Mouse (Mus musculus) stomach, embryonic 15.5 days (tissue): ENCODE results near the gene Ankrd61. TPM values are rescaled to one million over a fixed set of nuclear protein-coding genes. Genes with fewer than 3 reads are reported as not detected.
A peak's percentile ranks its signal among the peaks of the same experiment; 100 is the strongest.

ENCODE experiments used
- ATAC-seq: fragments of 200-750 bp; cut with Nextera tagmentation; 2 replicates; pipeline ENCODE4 v1.8.0; 2017; ENCODE audit warnings: low read depth, moderate number of reproducible peaks, moderate TSS enrichment; ENCODE audit not compliant: insufficient read depth, low FRiP score
- H3K27ac ChIP-seq: fragments of 300-500 bp; sonication (generic); 2 replicates; pipeline ENCODE4 v1.5.1; 2015; ENCODE audit warnings: mild to moderate bottlenecking, inconsistent platforms
- H3K27me3 ChIP-seq: fragments of 300-500 bp; sonication (generic); replicated peaks from 2 replicates; pipeline ENCODE4 v1.6.1; 2015; ENCODE audit warnings: inconsistent platforms
- H3K36me3 ChIP-seq: fragments of 300-500 bp; sonication (generic); 2 replicates; pipeline ENCODE4 v1.6.1; 2015; ENCODE audit warnings: inconsistent platforms
- H3K4me1 ChIP-seq: fragments of 300-500 bp; sonication (generic); 2 replicates; pipeline ENCODE4 v1.6.1; 2015; ENCODE audit warnings: inconsistent platforms
- H3K4me2 ChIP-seq: fragments of 300-500 bp; sonication (generic); 2 replicates; pipeline ENCODE4 v1.6.1; 2015; ENCODE audit warnings: mild to moderate bottlenecking, inconsistent platforms
- H3K4me3 ChIP-seq: fragments of 300-500 bp; sonication (generic); replicated peaks from 2 replicates; pipeline ENCODE4 v1.5.1; 2015; ENCODE audit warnings: inconsistent platforms
- H3K9ac ChIP-seq: fragments of 300-500 bp; sonication (generic); 2 replicates; pipeline ENCODE4 v1.6.1; 2015; ENCODE audit warnings: inconsistent platforms
- H3K9me3 ChIP-seq: fragments of 300-500 bp; sonication (generic); 2 replicates; pipeline ENCODE4 v1.6.1; 2016; ENCODE audit warnings: inconsistent platforms
- WGBS: fragments of 180-500 bp; shearing (Covaris S2); methylation state at CpG from one replicate; pipeline ENCODE4 v1.1.7; 2015; 5-methylcytosine and 5-hydroxymethylcytosine counted together
- polyA plus RNA-seq: library from polyadenylated mRNA; unstranded; fragments of >200 nt; fragmentation: Nextera tagmentation; extraction: Ambion mirVana; gene quantifications from 2 replicates; pipeline ENCODE4 v1.2.1, GENCODE M21; 2015

The Ankrd61 gene
- polyA plus RNA-seq, 1 experiment from 2014 or later: 0.17 TPM

DNA sequence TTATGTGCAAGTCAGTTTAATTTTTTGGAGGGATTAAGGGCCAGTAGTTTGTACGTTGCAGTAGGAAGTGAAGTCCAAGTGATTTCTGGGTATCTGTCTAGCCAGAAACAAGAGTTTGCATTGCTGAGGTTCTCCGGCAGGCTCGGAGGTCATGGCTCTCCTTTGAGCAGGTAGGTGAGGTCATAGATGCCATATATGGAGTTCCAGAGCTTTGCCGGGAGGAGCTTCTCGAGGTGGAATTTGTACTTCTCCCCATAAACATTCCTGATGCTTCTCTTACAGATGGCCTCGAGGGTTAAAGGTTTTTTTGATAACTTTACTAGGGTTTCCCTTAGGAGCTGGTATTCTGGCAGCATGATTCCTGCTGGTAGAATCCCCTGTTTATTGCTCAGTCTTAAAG is 6.7 kb downstream of the Ankrd61 start:
- no peaks in the 10 kb centered on the region for H3K9me3 ChIP-seq
- H3K4me3 ChIP-seq: no peak overlapping the region
- H3K4me1 ChIP-seq: no peaks in the 10 kb centered on the region
- no peak overlapping the region for H3K27ac ChIP-seq
- H3K36me3 ChIP-seq: peaks cover 29% of the 10 kb centered on the region
- no peak overlapping the region for H3K9ac ChIP-seq
- no peak overlapping the region for H3K4me2 ChIP-seq
- ATAC-seq: no peak
- no peaks in the 10 kb centered on the region for H3K27me3 ChIP-seq
- 66% methylated on average over 6 of the region's 6 CpGs for WGBS

DNA sequence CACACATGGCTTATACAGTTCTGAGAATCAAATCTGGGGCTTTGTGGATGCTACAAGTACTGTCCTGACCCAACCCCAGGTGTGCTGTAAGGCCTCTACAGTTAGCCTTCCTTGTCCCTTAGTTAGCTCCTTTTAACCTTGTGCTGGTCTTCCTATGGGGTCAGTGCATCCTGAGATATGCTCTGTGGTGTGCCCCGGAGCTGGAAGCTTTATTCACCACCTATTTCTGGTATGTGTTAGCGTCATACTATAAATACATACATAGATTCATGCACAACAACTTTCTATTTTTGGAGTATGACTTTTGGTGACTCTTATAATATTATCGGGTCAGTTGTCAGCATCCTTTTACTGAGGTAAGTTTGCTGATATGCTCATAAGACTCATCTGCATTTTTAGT is 12.2 kb downstream of the Ankrd61 start:
- Histone ChIP-seq H3K36me3 (peaks cover 54% of the 10 kb centered on the region), H3K4me3 (no peak overlapping the region), H3K4me1 (no peaks in the 10 kb centered on the region), H3K4me2 (no peak overlapping the region), H3K27ac (no peak overlapping the region), H3K9me3 (no peaks in the 10 kb centered on the region), H3K9ac (no peak overlapping the region), H3K27me3 (no peaks in the 10 kb centered on the region)
- ATAC-seq: no peak
- WGBS: 94% methylated on average over 3 of the region's 3 CpGs

DNA sequence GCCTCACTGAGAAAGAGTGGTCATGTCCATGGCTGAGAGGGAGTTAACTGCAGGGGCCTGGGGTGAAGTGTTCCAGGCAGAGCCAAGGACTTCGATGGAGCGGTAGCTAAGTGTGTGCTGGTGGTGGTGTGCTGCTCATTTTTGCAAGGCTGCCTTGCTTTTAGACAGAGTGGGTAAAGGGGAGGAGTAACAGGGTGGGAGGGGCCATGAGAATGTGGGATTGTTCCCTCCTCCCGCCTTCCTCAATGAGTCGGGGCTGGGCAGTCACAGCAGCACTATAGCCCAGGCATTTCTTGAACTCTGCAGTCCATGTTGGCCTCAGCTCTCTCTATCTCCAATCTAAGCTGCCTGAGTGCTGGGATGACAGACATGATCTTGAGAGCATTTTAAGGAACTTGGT is 22.9 kb downstream of the Ankrd61 start:
- peak; percentile 50; the same call in 1 of the 2 replicates for ATAC-seq
- Histone ChIP-seq H3K4me2 (no peak overlapping the region), H3K9ac (no peak overlapping the region), H3K4me1 (no peaks in the 10 kb centered on the region), H3K27me3 (no peaks in the 10 kb centered on the region), H3K36me3 (peaks cover 15% of the 10 kb centered on the region), H3K4me3 (no peak overlapping the region), H3K9me3 (no peaks in the 10 kb centered on the region), H3K27ac (no peak overlapping the region)
- WGBS: 61% methylated on average over 4 of the region's 4 CpGs

DNA sequence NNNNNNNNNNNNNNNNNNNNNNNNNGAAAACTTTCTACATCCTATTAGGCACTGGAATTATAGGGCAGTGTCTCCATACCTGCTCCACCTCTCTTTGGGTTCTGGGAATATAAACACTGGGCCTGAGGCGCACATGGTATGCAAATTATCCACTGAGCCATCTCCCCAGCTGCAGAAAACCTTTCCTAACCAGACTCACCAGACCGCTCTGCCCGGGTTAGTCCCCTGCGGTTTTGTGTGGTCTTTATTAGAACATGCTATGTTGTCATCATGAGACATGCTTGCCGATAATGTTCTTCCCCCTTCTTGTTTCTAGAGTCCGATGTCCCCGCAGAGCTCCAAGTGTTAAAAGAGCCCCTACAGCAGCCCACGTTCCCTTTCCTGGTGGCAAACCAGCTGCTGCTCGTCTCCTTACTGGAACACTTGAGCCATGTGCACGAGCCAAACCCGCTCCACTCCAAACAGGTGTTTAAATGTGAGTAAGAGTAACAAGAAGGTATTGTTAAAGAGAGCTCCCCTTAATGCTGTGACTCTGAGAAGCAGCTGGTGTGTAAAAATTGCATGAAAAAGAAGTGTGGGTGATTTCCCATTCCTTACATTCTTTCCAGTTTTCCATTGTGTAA is 25.8 kb downstream of the Ankrd61 start:
- 82% methylated on average over 11 of the region's 11 CpGs for WGBS
- no peaks in the 10 kb centered on the region for H3K27me3 ChIP-seq
- no peak overlapping the region for H3K4me2 ChIP-seq
- H3K4me1 ChIP-seq: no peaks in the 10 kb centered on the region
- peaks cover 11% of the 10 kb centered on the region for H3K36me3 ChIP-seq
- ATAC-seq: no peak
- H3K9ac ChIP-seq: no peak overlapping the region
- H3K4me3 ChIP-seq: no peak overlapping the region
- no peaks in the 10 kb centered on the region for H3K9me3 ChIP-seq
- no peak overlapping the region for H3K27ac ChIP-seq

Other genes starting within 250 kb of the Ankrd61 start
- 17.2 and 18.4 TPM in 2 replicates for gene Usp42, start 165.4 kb downstream of the Ankrd61 start, polyA plus RNA-seq
- 34.3 and 36.1 TPM in 2 replicates for gene Eif2ak1, start 79.9 kb downstream of the Ankrd61 start, polyA plus RNA-seq
- 88.2 and 105 TPM in 2 replicates for gene Aimp2, start 12.2 kb upstream of the Ankrd61 start, polyA plus RNA-seq
- gene Pms2, start 12.3 kb upstream of the Ankrd61 start, polyA plus RNA-seq: 22.7 and 24.9 TPM in 2 replicates
- gene Gm42421, start 30.5 kb upstream of the Ankrd61 start, polyA plus RNA-seq: 0.42 and 0.77 TPM in 2 replicates
- 0.43 and 0.48 TPM in 2 replicates for gene Rsph10b, start 35.4 kb upstream of the Ankrd61 start, polyA plus RNA-seq
- gene Ccz1, start 117.2 kb upstream of the Ankrd61 start, polyA plus RNA-seq: 68.4 and 76.6 TPM in 2 replicates
- not detected in 2 replicates for gene Ocm, start 129.0 kb upstream of the Ankrd61 start, polyA plus RNA-seq
- gene Lmtk2, start 202.8 kb upstream of the Ankrd61 start, polyA plus RNA-seq: 6.3 and 7.9 TPM in 2 replicates